Mouse (Mus musculus): Measurements from ENCODE around the gene Pdia3. TPM values are rescaled to one million over a fixed set of nuclear protein-coding genes. Genes with fewer than 3 reads are reported as not detected.
"Not testable (repeated sequence)": the region's sequence is repeated elsewhere in the genome, so short reads cannot be mapped to it uniquely, and the experiment has no call there.

Gene Pdia3
- polyA plus RNA-seq (2016; fragmentation: Nextera tagmentation; extraction: Ambion mirVana), result 416 and 432 TPM in 2 replicates

DNA sequence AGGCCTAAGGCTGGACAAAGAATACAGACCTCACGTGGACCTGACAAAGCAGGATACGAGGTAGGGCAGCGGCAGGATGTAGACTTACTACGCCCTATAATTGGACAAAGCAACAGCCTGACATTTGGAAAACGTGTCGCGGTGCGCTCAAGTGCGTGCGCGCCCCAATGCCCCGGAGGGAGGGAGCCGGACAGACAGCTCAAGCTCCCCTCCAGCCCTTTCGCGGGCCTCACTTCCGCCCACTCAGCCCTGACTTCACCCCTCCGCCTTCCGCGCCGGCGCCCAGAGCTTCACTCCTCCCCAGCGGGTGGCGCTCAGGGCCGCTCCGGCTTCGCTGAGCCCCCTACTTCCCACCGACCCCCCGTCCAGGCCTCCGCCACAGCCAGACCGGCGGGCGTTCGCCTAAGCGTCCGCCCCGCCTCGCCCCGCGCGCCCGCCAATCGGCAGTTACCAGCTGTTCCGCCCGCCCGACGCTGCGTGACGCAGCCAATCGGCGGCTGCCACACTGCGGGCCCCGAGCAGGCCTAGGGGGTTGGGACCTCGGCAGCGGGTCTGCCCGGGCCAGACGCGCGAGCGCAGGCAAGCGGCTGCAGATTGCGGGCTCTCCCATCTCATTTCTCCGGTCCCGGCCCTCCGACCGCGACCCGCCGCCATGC is at the start of gene Pdia3, which contains the start of gene Catsper2:
TSS of gene Pdia3 (plus strand) at position 389 of the 656 bp plus-strand sequence.
TSS of gene Catsper2 (minus strand) at position 406 of the 656 bp plus-strand sequence.
- Histone ChIP-seq H3K4me3 (replicated peaks) (peak within 1 kb of the TSS; percentile 98), H3K27me3 (no peaks in the 10 kb centered on the region), H3K4me2 (peak within 1 kb of the TSS; percentile 67), H3K9ac (peak within 1 kb of the TSS; percentile 100), H3K36me3 (replicated peaks) (peaks cover 22% of the 10 kb centered on the region), H3K9me3 (no peaks in the 10 kb centered on the region), H3K27ac (peak within 1 kb of the TSS; percentile 97), H3K4me1 (peaks cover 32% of the 10 kb centered on the region)
- ATAC-seq (ENCODE audit: low FRiP score), result peak; percentile 99
- WGBS, result 0% methylated on average over 58 of the region's 68 CpGs

DNA sequence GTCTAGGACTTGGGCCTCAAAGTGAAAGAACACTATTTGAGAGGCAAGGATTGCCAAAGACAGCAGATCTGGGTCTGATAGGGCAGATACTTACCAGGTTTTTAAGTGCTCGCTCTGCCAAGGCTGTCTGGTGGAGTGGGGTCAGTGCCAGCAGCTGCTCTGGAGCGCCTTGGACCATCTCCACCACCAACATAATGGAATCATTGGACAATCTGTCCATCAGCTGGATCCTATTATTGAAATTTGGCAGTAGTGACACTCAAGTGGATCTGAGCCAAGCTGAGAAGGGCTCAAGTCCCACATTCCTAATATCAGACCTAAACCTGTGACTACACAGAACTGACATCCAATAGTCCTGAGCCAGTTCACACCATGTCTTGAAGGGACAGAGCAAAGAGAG is 44.7 kb upstream of the Pdia3 start:
- H3K9ac ChIP-seq, result no peak overlapping the region
- H3K36me3 ChIP-seq (replicated peaks), result no peaks in the 10 kb centered on the region
- no peak overlapping the region for H3K27ac ChIP-seq
- H3K27me3 ChIP-seq, result no peaks in the 10 kb centered on the region
- H3K9me3 ChIP-seq, result no peaks in the 10 kb centered on the region
- H3K4me1 ChIP-seq, result no peaks in the 10 kb centered on the region
- WGBS, result 81% methylated on average over 2 of the region's 2 CpGs
- ATAC-seq (ENCODE audit: low FRiP score), result no peak
- no peak overlapping the region for H3K4me2 ChIP-seq
- H3K4me3 ChIP-seq (replicated peaks), result no peak overlapping the region

DNA sequence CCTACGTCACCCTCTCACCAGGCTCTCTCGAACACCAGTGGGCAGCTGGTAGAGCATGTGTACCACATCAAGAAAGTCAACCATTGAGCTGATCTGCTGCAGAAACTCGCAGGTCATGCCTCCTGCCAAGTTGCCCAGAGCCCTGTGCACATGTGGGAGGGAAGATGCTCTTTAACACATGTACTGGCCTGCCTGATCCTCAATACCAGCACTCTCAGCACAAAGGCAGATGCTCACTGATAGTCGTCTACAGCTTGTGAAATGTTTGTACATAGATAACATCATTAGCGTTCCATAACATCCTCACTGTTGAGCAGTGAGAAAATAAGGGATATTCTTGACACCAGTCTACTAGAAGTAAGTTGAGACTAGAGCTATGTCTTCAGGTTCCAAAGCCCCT is 42.7 kb upstream of the Pdia3 start:
- Histone ChIP-seq H3K9me3 (no peaks in the 10 kb centered on the region), H3K27me3 (no peaks in the 10 kb centered on the region), H3K4me3 (replicated peaks) (no peak overlapping the region), H3K27ac (no peak overlapping the region), H3K9ac (no peak overlapping the region), H3K36me3 (replicated peaks) (no peaks in the 10 kb centered on the region), H3K4me2 (no peak overlapping the region), H3K4me1 (no peaks in the 10 kb centered on the region)
- WGBS, result 81% methylated on average over 5 of the region's 5 CpGs
- no peak for ATAC-seq (ENCODE audit: low FRiP score)

DNA sequence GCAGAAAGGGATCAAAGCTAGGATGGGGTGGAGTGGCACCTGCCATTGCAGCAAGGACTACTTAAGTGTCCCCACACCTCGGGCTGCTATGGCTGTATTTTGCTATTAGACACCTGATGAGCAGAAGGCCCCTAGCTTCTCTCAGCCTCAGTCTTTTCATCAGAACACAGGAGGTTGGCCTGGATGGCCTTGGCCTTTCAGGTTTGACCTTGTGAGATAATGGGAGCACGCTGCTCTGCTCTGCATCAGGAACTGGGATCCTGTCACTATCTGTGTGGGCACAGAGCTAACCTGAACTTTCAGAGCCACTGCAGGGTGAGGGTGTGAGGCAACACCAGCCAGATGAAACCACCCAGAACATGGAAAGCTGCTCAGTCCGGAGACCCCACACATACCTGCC is 41.3 kb upstream of the Pdia3 start:
- H3K9ac ChIP-seq, result no peak overlapping the region
- no peaks in the 10 kb centered on the region for H3K36me3 ChIP-seq (replicated peaks)
- ATAC-seq (ENCODE audit: low FRiP score), result no peak
- H3K4me1 ChIP-seq, result no peaks in the 10 kb centered on the region
- WGBS, result 82% methylated on average over 3 of the region's 3 CpGs
- no peaks in the 10 kb centered on the region for H3K27me3 ChIP-seq
- no peak overlapping the region for H3K4me2 ChIP-seq
- H3K27ac ChIP-seq, result no peak overlapping the region
- no peak overlapping the region for H3K4me3 ChIP-seq (replicated peaks)
- H3K9me3 ChIP-seq, result no peaks in the 10 kb centered on the region

DNA sequence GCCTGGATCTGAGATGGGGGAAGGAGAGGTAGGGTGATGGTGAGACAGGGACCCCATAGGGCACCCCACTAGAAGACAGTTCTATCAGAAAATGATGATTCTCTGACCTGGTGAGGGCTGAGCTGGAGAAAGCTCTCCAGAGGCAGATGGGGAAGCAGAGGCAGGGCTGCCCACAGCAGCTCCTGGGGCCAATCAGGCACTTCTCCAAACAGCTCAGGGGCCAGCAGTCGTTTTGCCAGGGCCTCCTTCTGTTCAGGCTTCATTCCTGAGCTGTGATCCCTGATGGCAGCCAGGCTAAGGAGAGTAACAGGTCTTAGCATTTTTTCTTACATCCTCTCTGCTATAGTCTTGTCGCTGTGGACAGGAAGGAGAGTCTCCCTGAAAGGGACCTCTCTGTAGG is 38.8 kb upstream of the Pdia3 start:
- no peak overlapping the region for H3K27ac ChIP-seq
- WGBS, result 46% methylated on average over 2 of the region's 2 CpGs
- no peak overlapping the region for H3K4me2 ChIP-seq
- no peak for ATAC-seq (ENCODE audit: low FRiP score)
- no peak overlapping the region for H3K4me3 ChIP-seq (replicated peaks)
- no peaks in the 10 kb centered on the region for H3K9me3 ChIP-seq
- H3K4me1 ChIP-seq, result no peaks in the 10 kb centered on the region
- no peak overlapping the region for H3K9ac ChIP-seq
- H3K36me3 ChIP-seq (replicated peaks), result no peaks in the 10 kb centered on the region
- no peaks in the 10 kb centered on the region for H3K27me3 ChIP-seq

DNA sequence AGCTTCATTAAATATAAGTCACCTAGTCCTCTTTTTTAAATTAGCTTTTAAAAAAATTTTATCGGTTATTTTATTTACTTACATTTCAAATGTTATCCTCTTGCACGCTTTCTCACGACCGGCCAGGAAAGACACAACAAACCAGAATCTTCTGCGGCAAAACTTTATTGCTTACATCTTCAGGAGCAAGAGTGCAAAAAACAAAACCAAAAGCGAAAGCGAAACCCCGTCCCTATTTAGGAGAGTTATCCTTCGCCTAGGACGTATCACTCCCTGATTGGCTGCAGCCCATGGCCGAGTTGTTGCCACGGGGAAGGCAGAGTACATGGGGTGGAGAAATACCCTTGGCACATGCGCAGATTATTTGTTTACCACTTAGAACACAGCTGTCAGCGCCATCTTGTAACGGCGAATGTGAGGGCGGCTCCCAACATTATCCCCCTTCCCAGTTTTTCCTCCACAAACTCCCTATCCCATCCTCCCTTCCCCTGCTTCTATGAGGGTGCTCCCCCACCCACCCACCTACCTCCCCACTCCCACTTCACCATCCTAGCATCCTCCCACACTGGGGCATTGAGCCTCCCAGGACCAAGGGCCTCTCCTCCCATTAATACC is 26.5 kb upstream of the Pdia3 start, which contains the start of gene Strc:
TSS of gene Strc (minus strand) at position 208 of the 615 bp plus-strand sequence.
- H3K4me1 ChIP-seq; H3K4me3 ChIP-seq (replicated peaks); H3K9ac ChIP-seq; H3K27ac ChIP-seq; H3K4me2 ChIP-seq; H3K9me3 ChIP-seq; ATAC-seq (ENCODE audit: low FRiP score); H3K36me3 ChIP-seq (replicated peaks); H3K27me3 ChIP-seq: not testable (repeated sequence)
- WGBS, result 95% methylated on average over 16 of the region's 17 CpGs

DNA sequence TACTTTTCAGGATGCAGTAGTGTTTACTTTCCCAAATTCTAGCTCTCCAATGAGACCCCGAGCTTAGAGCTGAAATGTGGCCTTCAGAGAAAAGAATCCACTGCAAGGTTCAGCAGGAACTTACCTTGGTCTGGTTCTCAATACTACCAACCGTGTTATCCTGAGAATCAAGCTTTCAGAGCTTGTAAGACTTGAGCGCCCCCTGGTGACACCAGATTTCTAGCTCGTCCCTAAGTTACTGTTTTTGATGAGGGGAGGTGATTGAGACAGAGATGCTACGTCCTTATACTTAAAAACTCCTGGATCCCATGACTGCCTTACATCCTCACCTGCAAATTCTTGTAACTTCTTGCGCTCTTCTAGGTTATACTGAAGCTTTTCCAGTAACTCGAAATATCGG is 17.0 kb upstream of the Pdia3 start:
- no peaks in the 10 kb centered on the region for H3K4me1 ChIP-seq
- H3K36me3 ChIP-seq (replicated peaks), result no peaks in the 10 kb centered on the region
- H3K27me3 ChIP-seq, result no peaks in the 10 kb centered on the region
- H3K4me2 ChIP-seq, result no peak overlapping the region
- H3K27ac ChIP-seq, result no peak overlapping the region
- H3K9ac ChIP-seq, result no peak overlapping the region
- ATAC-seq (ENCODE audit: low FRiP score), result no peak
- no peaks in the 10 kb centered on the region for H3K9me3 ChIP-seq
- 16% methylated on average over 8 of the region's 8 CpGs for WGBS
- no peak overlapping the region for H3K4me3 ChIP-seq (replicated peaks)

DNA sequence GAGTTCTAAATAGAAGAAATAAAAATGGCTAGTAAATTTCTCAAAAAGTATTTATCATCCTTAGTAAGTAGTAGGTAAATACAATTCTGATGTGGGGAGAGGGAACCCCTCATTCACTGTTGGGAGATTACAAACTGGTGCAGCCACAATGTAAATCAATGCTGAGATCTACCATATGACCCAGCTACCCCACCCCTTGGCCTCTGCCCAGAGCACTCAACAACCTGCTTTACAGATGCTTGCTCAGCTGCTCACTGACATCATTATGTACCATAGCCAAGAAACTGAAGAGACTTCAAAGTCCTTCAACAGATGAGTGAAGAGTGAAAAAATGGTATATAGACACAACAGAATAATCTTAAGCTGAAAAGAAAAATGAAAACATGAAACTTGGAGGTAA is 10.3 kb upstream of the Pdia3 start:
- no peak for ATAC-seq (ENCODE audit: low FRiP score)
- Histone ChIP-seq H3K4me1 (no peaks in the 10 kb centered on the region), H3K9ac (no peak overlapping the region)

DNA sequence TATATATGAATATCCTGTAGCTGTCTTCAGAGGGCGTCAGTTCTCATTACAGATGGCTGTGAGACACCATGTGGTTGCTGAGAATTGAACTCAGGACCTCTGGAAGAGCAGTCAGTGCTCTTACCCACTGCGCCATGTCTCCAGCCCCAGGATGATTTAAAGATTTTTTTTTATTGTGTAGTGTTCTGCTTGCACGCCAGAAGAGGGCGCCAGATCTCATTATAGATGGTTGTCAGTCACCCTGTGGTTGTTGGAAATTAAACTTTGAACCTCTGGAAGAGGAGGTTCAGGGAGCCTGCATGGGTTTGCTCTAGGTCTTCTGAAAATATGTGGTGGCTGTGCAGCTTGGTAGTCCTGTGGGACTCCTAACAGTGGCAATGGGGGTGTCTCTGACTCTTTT is 5.4 kb upstream of the Pdia3 start:
- Histone ChIP-seq H3K27me3 (no peaks in the 10 kb centered on the region), H3K36me3 (replicated peaks) (no peaks in the 10 kb centered on the region; the same call in 1 of the 2 replicates), H3K27ac (no peak overlapping the region), H3K4me1 (peaks cover 6% of the 10 kb centered on the region; the same call in 1 of the 2 replicates), H3K4me3 (replicated peaks) (no peak overlapping the region), H3K9ac (no peak overlapping the region), H3K9me3 (no peaks in the 10 kb centered on the region), H3K4me2 (no peak overlapping the region)
- ATAC-seq (ENCODE audit: low FRiP score), result no peak
- WGBS, result 24% methylated on average over 4 of the region's 4 CpGs

More for the DNA sequence above, 10.3 kb upstream of the Pdia3 start:
- H3K27ac ChIP-seq, result no peak overlapping the region
- H3K9me3 ChIP-seq, result no peaks in the 10 kb centered on the region
- H3K27me3 ChIP-seq, result no peaks in the 10 kb centered on the region
- no peaks in the 10 kb centered on the region; the same call in 1 of the 2 replicates for H3K36me3 ChIP-seq (replicated peaks)
- no peak overlapping the region for H3K4me3 ChIP-seq (replicated peaks)
- no peak overlapping the region for H3K4me2 ChIP-seq

DNA sequence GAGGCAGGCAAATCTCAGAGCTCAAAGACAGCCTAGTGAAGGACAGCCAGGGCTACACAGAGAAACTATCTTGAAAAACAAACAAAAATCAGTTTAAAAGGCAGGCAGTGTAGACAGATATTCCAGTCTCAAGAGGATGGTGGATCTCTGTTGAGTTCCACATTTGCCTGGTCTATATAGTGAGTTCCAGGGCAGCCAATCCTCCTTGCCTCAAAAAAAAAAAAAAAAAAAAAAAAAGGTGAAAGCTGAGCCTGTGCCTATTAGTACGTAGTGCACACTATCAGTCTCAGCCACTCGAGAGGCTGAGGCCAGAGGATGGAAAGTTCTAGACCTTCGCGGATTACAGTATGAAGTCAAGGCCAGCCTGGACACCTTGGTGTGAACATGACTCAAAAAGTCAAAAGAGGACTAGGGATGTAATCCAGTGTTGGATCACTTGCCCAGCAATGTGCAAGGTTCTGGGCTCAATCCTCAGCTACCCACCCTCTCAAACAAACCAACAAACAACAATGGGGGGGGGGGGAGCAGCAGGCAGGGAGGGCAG is 660 bp upstream of the Pdia3 start:
- Histone ChIP-seq H3K27me3 (no peaks in the 10 kb centered on the region), H3K4me2 (peak overlapping the region; percentile 57), H3K9ac (peak overlapping the region; percentile 68), H3K36me3 (replicated peaks) (peaks cover 16% of the 10 kb centered on the region), H3K4me1 (peaks cover 32% of the 10 kb centered on the region), H3K27ac (peak overlapping the region; percentile 97), H3K9me3 (no peaks in the 10 kb centered on the region), H3K4me3 (replicated peaks) (peak overlapping the region; percentile 98)
- ATAC-seq (ENCODE audit: low FRiP score), result no peak
- 14% methylated on average over 4 of the region's 4 CpGs for WGBS

DNA sequence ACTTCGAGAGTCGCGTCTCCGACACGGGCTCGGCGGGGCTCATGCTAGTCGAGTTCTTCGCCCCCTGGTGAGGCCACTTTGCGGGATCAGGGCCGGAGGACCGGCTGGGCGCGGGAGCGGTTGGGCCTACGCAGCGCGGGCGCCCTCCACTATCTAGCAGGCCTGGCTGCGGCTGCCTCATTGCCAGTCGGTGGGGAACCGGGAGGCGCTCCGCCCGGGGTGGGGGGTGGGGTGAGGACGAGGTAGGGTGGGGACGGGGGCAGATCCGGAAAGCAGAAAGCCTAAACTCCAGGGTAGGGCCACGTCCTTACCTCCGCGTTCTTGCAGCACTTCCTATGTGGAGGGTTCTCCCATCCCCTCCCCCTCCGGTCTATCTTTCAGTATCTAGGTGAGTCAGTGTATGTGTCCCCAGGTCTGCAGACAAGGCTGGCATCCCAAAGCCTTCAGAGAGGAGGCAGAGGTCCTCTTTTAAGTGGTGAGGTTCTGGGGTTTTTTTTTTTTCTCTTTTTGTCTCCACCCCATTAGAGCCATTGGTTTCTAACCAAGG is 637 bp downstream of the Pdia3 start:
- peak overlapping the region; percentile 97 for H3K27ac ChIP-seq
- under 1% methylated on average over 32 of the region's 32 CpGs for WGBS
- H3K4me1 ChIP-seq, result peaks cover 32% of the 10 kb centered on the region
- peak overlapping the region; percentile 98 for H3K4me3 ChIP-seq (replicated peaks)
- peak overlapping the region; percentile 67 for H3K4me2 ChIP-seq
- H3K36me3 ChIP-seq (replicated peaks), result peaks cover 29% of the 10 kb centered on the region
- H3K9ac ChIP-seq, result peak overlapping the region; percentile 100
- no peaks in the 10 kb centered on the region for H3K9me3 ChIP-seq
- no peaks in the 10 kb centered on the region for H3K27me3 ChIP-seq
- ATAC-seq (ENCODE audit: low FRiP score), result peak; percentile 56

DNA sequence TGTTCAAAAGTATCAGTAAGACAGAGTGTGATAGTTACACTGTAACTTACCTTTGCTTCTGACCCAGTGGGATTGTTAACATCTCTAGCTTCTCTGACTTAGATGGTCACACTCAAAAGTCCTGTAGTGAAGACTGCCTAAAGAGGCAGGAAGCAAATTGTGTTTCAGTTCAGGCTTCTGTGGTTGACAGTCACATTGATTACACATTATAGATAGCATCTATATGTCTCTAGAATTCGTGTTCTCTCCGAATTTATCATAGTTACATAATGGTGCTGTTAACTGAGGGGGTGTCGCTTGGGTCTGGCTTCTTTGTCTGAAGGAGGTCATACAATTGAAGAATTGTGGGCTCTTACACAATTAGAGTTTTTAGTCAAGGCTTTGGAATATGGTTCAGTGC is 1.5 kb downstream of the Pdia3 start:
- Histone ChIP-seq H3K27me3 (no peaks in the 10 kb centered on the region), H3K9me3 (no peaks in the 10 kb centered on the region), H3K27ac (no peak overlapping the region), H3K9ac (peak overlapping the region; percentile 100), H3K36me3 (replicated peaks) (peaks cover 33% of the 10 kb centered on the region), H3K4me2 (peak overlapping the region; percentile 67), H3K4me3 (replicated peaks) (peak overlapping the region; percentile 98), H3K4me1 (peaks cover 32% of the 10 kb centered on the region)
- WGBS, result 61% methylated on average over 3 of the region's 3 CpGs
- no peak for ATAC-seq (ENCODE audit: low FRiP score)

Measured in forebrain, embryonic 12.5 days (tissue).